Mouse (Mus musculus): Measurements from ENCODE around the gene Uhrf2.

GRCm38 (mm10) chr19:30118344-30119312, 88.3 kb downstream of the Uhrf2 start:
- TF ChIP-seq POLR2A (IDR thresholded peaks at IDR 0.05; ENCODE audit: insufficient read length, low read depth) (no peak), MAX (IDR thresholded peaks at IDR 0.05; ENCODE audit: low read depth) (no peak), MYOD1 (IDR thresholded peaks at IDR 0.05; ENCODE audit: control insufficient read depth in 1 of 3, insufficient read length in 2 of 3, low read depth in 2 of 3) (no peak), MYOG (IDR thresholded peaks at IDR 0.05; ENCODE audit: control insufficient read depth in 1 of 3, insufficient read depth in 1 of 3, insufficient read length in 2 of 3, low read depth in 2 of 3) (no peak), TCF12 (IDR thresholded peaks at IDR 0.05; ENCODE audit: insufficient read depth, poor library complexity, severe bottlenecking) (no peak), REST (IDR thresholded peaks at IDR 0.05; ENCODE audit: insufficient read depth, insufficient read length) (no peak), E2F4 (IDR thresholded peaks at IDR 0.05; ENCODE audit: insufficient read depth) (no peak), POLR2AphosphoS2 (IDR thresholded peaks at IDR 0.05; ENCODE audit: insufficient read length, low read depth) (no peak), TCF3 (IDR thresholded peaks at IDR 0.05; ENCODE audit: insufficient read length, low read depth) (no peak), USF1 (IDR thresholded peaks at IDR 0.05; ENCODE audit: low read depth) (no peak), CEBPB (IDR thresholded peaks at IDR 0.05; ENCODE audit: insufficient read depth, poor library complexity, severe bottlenecking) (no peak)

All from myocyte (in vitro differentiated cells).